Mouse (Mus musculus) right cerebral cortex, postnatal 36 days (tissue): ENCODE measurements at regions not wholly inside any gene's neighbourhood (a gene's known extent, or its start where the extent isn't known, plus 50 kb on each side); places are given as distances from the start of the nearest gene placed in this dataset.
"Not testable (repeated sequence)": the region's sequence is repeated elsewhere in the genome, so short reads cannot be mapped to it uniquely, and the experiment has no call there.

Source experiments
- DNase-seq, 2 experiments: peaks; one replicate each; pipeline ENCODE4 v3.0.0; 2022; ENCODE audit warnings: low spot score in 2 of 2, mixed read lengths in 1 of 2

DNA sequence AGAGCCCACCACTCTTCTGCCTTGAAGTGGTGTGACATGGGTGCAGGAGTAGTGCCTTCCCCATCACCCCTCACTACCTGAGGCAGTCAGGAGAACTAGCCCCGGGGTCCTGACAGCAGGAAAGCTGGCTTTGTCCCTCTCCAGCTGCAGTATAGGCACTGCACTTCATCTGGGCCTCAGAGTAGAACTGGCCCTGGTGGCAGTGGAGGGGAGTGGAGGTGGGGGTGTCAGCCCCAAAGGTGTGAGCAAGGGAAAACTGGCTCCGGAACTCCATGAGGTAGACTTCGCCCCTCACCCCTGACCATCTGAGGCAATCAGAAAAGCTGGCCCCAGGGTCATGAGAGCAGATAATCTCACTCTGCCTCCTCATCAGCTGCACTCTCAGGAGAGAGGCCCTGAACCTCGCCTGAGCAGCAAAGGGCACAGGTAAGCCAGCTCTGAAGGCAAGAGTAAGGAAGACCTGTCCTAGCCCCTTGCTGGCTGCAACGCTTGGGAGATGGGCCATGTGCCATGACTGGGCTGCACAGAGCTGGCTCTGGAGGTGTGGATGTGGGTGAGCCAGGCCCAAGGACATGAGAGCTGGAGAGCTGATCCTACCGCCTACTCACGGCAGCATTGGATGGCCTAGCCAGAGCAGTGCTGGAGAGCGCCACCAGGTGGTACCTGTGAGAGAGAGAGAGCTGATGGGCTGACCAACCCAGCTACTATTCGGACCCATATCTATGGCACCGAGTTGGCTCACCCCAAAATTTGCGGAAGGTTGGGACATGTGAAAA, 377.0 kb upstream of the B3galt2 start:
- DNase-seq, result no peak

DNA sequence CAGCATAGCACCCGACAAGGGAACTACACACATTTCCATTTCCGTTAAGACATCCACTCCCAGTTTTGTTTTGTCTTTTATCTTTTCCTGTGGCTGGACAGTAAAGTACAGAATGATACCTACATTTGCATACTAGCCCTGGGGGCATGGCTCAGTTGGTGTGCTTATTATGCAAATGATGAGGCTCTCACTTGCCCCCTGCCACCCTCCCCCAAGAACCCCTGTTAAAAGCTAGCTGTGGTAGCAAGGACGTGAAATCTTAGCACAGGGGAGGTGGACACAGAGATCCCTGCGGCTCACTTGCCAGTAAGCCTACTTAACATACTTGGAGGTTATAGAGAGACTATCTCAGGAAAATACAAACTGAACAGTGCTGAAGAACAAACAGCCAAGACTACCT, 375.2 kb upstream of the B3galt2 start:
- no peak for DNase-seq

DNA sequence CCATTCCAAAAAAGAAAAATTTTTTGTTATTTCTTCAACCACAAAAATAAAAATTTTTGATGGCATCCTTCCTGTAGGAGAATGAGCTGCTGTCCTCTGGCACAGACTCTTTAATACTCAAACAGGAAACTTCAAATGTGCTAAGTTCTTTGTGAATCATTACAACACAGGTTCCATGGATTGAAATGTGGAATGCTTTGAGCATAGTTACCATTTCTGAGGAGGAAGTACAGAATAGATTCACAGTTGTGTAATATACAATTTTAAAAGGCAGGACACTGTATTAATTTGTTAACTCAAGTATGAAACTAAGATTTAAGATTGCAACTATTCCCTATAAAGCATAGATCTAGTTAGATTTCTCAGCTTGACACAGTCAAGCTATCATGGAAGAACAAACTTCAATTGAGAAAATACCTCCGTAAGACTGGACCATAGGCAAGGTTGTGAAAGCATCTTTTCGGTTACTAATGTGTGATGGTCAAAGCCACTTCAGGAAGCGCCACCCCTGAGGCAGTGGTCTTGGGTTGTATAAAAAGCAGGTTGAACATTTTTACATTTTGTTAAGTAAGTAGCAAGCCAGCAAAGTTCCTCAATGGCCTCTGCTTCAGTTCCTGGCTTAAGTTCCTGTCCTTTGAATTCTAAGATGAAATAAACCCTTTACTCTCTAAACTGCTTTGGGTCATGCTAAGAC, 354.0 kb upstream of the B3galt2 start:
- DNase-seq, result no peak

DNA sequence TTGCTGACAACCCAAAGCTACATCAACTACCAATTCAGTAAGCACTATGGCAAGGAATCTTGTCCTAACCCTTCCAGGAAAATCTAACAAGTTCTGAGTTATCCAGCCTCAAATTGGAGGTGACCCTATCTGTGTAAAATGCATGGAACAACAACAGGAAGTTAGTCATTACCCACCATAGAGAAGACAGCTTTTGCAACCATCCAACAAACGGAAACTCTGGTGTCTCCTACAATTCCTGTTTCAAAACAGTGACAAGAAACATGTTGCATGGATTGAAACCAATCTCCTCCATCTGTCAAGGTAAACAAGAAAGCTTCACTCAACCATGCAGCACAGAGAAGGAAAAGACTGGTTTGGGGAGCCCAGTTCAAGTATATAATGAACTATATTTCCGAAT, 353.0 kb upstream of the B3galt2 start:
- no peak for DNase-seq

DNA sequence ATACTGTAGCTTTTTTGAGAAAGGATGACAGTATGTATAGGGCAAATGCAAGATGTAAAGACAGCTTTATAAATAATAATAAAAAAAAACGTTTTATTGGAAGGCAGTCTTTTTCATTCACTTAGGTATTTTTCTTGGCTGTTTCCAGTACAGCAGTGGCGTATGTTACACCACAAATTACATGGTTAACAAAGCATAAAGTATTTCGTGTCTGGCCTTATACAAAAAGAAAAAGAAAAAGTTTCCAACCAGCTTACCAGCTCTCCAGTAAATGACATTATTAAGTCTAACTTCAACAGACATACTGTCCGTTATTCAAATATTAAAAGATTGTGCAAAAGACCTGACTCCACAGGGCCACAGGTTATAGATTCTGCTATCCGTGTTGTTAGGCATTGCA, 343.9 kb upstream of the B3galt2 start:
- DNase-seq, result no peak

DNA sequence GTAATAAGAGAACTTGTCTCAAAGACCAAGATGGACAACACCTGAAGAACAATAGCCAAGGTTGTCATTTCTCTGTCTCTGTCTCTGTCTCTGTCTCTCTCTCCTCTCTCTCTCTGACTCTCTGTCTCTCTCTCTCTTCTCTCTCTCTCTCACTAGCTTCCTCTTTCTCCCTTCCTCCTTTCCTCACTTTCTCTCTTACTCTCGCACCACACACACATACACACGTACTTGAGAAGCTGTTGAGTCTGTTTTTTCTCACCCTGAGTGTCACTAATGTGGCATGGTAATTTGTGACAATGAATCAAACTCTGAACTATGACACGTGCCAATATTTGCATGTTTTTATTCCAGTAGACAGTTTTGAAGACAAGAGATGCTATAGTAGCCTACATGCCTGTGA, 333.1 kb upstream of the B3galt2 start:
- no peak for DNase-seq

DNA sequence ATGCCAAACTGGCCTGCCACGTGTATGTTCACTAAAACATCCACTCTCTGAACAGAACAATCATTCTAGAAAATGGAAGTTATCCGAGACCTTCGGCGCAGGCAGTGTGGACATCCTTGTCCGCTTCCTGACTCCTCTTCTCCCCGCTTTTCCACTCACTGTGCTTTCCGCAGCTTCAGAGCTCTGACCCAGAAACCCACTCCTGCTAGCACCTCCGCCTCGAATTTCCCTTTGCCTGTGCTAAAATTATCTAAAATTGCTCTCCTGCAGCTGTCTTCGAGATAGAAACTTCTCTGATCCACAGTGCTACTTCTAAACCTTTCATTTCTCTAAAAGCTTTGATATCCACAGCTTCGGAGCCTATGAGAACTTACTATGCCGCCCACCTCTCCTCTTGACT, 322.1 kb upstream of the B3galt2 start:
- DNase-seq, result peak; percentile 5 to 16

DNA sequence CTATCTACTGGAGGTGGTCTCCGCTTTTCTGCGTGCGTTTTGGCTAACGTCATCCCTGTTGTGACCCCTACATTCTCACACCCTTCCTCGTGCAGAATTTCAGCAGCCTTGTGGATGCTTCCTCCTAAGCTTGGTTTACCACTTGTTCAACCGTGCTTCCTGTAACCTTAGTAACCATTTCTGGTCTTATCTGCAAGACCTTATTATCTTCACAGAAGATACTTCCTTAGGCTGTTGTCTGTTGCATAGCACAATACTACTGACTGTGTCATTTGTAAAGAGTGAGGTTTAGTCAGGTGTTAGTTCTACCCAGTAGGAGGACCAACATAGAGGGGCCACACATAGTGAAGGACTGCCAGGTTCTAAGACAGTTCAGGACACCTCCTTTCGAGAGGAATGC, 320.9 kb upstream of the B3galt2 start:
- DNase-seq, result no peak

DNA sequence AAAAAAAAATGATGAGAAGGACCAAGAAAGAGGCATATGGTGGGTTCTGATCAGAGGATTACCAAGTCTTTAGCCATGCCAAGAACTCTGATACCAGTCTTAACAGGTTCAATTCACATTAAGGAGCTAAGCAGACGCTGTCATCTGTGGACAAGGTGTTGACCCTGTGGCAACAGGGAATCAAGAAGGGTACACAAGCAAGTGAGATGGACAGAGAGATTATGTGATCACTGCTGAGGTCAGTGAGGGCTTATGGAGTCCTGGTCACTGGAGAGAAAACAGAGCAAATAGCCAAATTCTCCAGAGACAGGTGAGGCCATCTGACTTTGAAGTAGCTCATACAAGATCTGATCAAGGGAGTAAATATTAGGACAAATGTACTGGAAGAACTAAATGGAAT, 289.1 kb upstream of the B3galt2 start:
- no peak for DNase-seq

DNA sequence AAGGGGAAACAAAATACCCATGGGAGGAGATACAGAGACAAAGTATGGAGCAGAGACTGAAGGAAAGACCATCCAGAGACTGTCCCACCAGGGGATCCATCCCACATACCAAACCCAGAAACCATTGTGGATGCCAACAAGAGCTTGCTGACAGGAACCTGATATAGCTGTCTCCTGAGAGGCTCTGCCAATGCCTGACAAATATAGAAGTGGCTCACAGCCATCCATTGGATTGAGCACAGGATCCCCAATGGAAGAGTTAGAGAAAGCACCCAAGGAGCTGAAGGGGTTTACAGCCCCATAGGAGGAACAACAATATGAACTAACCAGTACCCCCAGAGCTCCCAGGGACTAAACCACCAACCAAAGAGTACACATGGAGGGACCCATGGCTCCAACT, 280.2 kb upstream of the B3galt2 start:
- not testable (repeated sequence) for DNase-seq

DNA sequence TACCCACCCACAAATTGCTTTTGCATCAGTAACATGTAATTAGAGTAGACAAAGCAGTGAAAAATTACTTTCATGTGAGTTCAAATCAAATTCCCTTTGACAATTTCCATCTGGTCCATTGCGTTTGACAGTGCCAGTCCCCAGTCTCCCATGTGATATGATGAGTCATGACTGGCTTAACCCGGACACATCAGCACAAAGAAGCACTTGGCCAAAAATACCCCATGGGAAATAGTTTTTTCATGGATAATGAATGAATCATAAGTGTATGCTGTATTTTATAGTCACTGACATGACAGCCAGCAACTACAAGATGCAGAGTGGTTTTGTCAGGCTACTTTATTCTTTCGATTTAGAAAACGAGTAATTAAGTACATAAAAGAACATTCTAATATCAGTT, 248.6 kb upstream of the B3galt2 start:
- DNase-seq, result no peak
